Mouse (Mus musculus): ENCODE results near the gene Grik1.

Gene Grik1

DNA sequence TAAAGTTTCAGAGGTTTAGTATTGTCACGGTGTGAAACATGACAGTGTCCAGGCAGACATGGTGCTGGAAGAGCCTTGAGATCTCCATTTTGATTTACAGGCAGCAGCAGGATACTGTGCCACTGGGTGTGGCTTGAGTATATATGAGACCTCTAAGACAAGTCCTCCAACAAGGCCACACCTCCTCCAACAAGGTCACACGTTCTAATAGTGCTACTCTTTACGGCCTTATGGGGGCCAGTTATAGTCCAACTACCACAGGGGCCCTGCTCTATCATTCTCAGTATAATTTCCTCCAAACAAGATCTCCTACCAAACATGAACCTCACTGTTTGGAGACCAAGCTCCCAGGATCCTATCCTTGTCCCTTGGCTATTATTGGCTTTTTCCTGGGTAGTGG lies 441.3 kb downstream of the Grik1 start:
- DNase-seq: no peak
